Mouse (Mus musculus): Measurements from ENCODE around the gene Cd9.

Cd9 gene

GRCm38 (mm10) chr6:125494092-125494871 lies at the start of gene Cd9:
TSS of gene Cd9 (minus strand) at chr6:125494791.
- peak; percentile 61 for DNase-seq

- no peak for DNase-seq
Measured at GRCm38 (mm10) chr6:125541296-125541695, 46.7 kb upstream of the Cd9 start.

- DNase-seq = no peak
Measured at GRCm38 (mm10) chr6:125540826-125541225, 46.2 kb upstream of the Cd9 start.

- DNase-seq = no peak
Measured at GRCm38 (mm10) chr6:125540199-125540598, 45.6 kb upstream of the Cd9 start.

- no peak for DNase-seq
Measured at GRCm38 (mm10) chr6:125539423-125539822, 44.8 kb upstream of the Cd9 start.

- DNase-seq = no peak
Measured at GRCm38 (mm10) chr6:125538469-125538868, 43.9 kb upstream of the Cd9 start.

- DNase-seq = no peak
Measured at GRCm38 (mm10) chr6:125534990-125535389, 40.4 kb upstream of the Cd9 start.

- DNase-seq = no peak
Measured at GRCm38 (mm10) chr6:125533104-125533650, 38.6 kb upstream of the Cd9 start.

- DNase-seq = no peak
Measured at GRCm38 (mm10) chr6:125529479-125529878, 34.9 kb upstream of the Cd9 start.

GRCm38 (mm10) chr6:125528614-125529200 lies 34.1 kb upstream of the Cd9 start:
- DNase-seq = no peak

- no peak for DNase-seq
Measured at GRCm38 (mm10) chr6:125526066-125526465, 31.5 kb upstream of the Cd9 start.

- no peak for DNase-seq
Measured at GRCm38 (mm10) chr6:125524027-125524426, 29.4 kb upstream of the Cd9 start.

- DNase-seq = no peak
Measured at GRCm38 (mm10) chr6:125521558-125522193, 27.1 kb upstream of the Cd9 start.

GRCm38 (mm10) chr6:125515503-125516315 lies 21.1 kb upstream of the Cd9 start:
- no peak for DNase-seq

GRCm38 (mm10) chr6:125512950-125513596 lies 18.5 kb upstream of the Cd9 start:
- no peak for DNase-seq

GRCm38 (mm10) chr6:125511196-125511595 lies 16.6 kb upstream of the Cd9 start:
- no peak for DNase-seq

- no peak for DNase-seq
Measured at GRCm38 (mm10) chr6:125510645-125511044, 16.1 kb upstream of the Cd9 start.

- DNase-seq = no peak
Measured at GRCm38 (mm10) chr6:125509783-125510182, 15.2 kb upstream of the Cd9 start.

- no peak for DNase-seq
Measured at GRCm38 (mm10) chr6:125506427-125506826, 11.8 kb upstream of the Cd9 start.

GRCm38 (mm10) chr6:125504622-125505355 lies 10.2 kb upstream of the Cd9 start:
- DNase-seq = no peak

- no peak for DNase-seq
Measured at GRCm38 (mm10) chr6:125503186-125503802, 8.7 kb upstream of the Cd9 start.

All from thymus, postnatal 14 days (tissue).